Mouse (Mus musculus) urinary bladder, adult 18-20 months (tissue): ENCODE measurements at regions not wholly inside any gene's neighbourhood (a gene's known extent, or its start where the extent isn't known, plus 50 kb on each side); places are given as distances from the start of the nearest gene placed in this dataset.

Experiments used
- DNase-seq, 2 experiments: peaks; one replicate each; pipeline ENCODE4 v3.0.0; 2022; ENCODE audit warnings: low spot score in 2 of 2, mixed read lengths in 2 of 2

DNA sequence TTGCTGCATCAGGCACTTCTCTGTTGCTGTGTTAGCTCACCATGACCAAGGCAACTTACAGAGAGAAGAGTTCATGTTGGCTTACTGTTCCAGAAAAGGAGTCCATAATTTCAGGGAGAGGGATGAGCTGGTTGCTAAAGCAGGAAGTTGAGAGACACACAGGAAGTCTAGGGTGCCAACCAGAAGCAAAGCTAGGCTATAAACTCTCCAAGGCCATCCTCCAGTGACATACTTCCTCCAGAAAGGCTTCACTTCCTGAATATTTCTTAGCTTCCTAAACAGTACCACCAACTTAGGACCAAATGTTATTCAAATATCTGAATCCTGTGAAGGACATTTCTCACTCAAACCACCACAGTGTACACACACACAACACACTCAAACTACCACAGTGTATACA is 2010.6 kb downstream of the A830018L16Rik start:
- DNase-seq, result no peak

DNA sequence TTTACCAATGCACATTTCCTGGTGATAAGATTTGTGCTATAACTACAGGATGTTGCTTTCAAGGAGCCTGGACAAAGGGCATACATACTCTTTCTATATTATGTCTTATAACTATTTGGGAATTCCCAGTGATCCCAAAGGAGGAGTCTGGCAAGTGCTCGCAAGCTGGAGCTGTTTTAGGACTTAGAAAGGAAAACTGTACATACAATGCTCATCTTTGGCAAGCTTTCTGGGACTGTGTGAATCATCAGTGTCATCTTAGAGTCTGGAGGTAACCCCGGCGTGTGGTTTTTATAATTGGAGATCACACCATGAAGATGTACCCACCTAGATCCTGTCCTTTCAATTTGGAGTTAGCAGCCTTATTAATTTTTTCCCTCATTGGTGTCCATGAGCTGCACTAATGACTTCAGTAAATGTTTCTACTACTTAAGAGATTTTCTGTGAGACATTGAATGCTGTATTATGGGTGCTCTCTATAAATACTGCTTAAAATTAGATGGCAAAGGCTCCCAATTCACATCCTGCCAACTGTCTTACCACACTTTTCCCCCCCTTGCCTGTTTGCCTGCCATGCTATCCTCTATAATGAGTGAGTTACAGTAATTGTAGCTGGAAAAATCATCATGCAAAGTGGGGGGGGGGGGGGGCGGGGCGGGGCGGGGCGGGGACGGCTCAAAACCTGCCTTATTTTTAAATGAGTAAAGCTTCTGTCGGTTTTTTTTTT is 2011.9 kb downstream of the A830018L16Rik start:
- no peak for DNase-seq

DNA sequence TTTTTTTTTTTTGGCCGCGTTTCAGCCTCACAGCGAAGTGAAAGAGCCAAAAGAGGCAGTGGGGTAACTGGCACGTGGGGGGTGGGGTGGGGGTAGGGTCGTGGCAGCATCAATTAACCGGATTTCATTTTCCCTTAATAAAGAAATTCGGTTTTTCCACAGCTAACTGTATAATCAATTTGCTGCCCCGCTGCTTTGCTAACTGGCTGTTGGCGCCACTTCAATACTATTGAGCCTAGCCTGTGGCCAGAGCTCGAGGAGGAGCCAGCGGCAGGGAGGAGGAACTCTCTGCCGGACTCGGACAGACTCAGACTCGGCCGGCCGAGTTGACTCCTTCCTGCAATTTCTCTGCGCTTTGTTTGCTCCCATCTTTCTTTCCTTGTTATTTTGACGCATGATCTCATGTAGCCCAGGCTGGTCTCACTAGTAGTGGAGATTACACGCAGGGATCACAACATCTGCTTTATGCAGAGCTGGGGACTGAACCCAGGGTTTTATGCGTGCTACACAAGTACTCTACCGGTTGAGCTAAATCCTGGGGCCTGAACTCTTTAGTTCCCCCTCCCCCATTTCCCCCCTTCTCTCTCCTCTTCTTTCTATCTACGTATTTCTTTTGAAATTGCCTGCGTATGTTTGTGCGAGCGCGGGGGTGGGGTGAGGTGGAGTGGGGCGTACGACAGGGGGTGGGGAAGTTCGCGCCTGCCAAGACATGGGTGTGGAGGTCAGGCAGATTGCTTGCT is 2012.6 kb downstream of the A830018L16Rik start:
- peak; percentile 31 to 61 for DNase-seq

DNA sequence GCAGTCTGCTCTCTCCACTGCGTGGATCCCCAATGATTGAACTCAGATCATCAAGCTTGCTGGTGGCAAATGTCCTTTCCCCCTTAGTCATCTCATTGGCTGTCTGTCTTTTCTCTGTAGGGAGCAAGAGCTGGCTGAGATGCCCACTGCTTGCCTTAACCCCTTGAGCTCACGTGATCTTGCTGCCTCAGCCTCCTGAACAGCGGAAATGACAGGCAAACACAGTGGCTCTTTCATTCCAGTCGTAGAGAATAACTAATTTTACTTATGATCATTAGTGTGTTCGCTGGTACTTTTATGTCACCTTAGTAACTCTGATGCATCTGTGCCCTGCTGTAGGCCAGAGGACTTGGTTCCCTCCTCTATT is 2013.1 kb downstream of the A830018L16Rik start:
- DNase-seq, result no peak

DNA sequence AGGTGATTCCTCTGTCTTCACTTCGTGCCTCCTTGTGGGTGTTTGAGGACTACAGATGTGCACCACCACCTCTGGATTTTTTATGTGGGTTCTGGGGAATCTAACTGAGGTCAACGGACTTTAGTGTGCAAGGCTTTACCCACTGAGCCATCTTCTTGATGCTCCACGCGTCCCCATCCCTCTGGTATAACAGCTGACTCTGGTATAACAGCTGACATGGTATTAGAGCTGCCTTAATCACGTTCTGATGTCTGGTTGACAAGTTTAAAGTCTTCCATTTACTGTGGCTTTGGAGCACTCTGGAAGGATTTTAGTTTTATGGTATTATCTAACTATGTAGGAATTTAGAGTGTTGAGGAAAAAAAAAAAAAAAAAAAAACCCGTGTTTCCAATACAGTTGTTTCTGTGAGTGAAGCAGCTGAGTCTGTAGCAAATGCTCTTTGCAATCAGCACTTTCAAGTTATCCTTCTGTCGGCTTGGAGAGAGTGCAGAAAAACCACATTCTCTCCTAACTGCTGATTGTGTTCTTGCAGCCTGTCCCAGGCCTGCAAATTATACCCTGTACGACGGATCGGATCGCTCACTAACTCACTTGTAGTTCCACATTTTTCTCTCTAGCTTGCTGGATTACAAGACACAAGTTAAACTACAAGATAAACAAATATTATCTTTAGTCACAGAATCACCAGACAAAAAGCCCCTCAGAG is 2013.7 kb downstream of the A830018L16Rik start:
- DNase-seq, result no peak

DNA sequence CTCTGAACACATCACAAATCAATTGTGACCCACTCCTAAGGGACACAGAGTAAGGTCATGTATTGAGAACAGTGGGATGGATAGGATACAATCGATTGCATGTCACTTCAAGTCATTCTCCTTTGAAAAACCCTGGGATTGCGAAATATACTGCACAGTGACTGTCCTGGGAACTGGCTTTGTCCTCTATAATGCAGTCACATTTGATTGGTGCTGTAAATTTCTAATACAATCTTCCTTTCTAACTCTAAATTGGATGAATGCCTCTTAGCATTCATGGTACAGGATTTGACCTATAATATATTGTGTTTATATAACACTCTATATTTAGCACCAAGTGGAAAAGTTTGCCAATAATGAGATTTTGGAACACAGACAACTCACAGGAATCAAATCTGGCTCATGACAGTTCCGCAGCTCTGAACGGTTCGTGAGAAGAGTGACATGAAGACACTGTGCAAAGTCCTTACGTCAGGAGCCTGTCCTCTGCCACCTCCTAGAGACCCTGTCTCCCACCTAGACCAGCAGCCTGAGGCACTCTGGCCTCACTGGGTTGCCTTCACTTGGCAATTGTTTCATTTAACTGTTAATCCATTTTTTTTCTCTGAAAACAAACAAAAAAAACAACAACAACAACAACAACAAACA is 2024.0 kb downstream of the A830018L16Rik start:
- no peak for DNase-seq

DNA sequence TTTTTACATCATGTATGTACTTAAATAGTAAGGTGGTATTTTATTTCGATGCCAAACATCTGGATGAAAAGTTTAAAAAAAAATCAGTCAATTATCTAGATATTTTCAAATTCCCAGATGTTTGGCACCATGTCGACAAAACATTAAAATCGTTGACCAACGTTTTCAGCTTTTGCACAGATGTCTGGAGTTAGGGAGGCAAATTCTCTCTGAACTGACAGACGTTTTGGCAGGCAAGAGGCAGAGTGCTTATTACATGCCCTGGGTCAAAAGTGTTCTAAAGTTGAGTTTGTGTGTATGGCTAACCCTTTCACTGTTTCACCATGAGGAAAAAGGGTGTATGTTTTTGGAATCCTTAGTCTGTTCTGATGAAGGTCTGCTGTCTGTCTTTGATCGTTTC is 2028.5 kb downstream of the A830018L16Rik start:
- DNase-seq, result no peak

DNA sequence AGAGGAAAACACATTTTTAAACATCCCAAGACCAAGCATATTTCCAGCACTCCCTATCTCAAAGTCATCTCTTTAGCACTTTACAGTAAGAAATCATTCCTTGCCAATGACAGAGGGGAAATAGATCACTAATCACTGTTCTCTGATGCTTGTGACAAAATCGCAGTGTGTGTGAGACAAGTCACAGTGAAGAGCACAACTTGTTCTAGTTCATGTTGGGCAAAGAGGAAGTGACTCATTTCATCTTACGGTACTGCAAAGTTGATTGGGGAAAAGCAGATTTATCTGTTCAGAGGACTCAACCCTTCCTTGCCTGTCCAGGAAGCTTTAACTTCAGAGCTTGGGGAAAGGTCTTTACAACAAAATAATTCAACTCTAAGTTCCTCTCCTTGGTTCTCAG is 2040.6 kb downstream of the A830018L16Rik start:
- no peak for DNase-seq

DNA sequence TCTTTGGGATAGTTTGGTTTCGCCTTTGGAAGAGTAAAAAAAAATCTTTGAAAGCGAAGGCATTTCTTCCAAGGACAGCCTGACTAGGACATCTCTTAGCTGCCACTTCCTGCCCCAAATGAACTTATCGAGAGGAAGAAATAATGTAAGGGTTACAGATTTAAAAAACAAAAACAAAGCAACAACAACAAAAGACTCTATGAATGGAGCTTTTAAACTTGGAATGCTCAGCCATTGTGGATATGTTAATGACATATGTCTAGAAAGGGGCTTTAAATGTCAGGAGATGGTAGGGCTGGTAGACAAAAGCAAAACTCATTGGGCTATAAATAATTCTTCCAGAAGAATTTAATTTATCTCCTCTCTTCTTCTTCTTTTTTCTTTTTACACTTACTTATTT is 2041.7 kb downstream of the A830018L16Rik start:
- DNase-seq, result no peak

DNA sequence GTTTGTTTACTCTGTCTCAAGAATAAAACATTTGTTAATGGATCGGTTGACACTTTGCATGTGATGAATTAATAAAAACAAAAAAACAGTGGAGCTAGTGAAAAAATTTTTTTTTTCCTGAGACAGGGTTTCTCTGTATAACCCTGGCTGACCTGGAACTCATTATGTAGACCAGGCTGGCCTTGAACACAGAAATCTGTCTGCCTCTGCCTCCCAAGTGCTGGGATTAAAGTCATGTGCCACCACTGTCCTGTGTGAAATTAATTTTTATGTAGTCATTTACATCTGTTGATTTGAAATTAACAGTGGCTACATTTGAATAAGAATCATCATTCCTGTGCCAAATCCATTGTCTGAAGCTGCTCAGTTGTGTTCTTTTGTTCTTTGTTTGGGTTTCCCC is 2050.4 kb downstream of the A830018L16Rik start:
- DNase-seq, result no peak

DNA sequence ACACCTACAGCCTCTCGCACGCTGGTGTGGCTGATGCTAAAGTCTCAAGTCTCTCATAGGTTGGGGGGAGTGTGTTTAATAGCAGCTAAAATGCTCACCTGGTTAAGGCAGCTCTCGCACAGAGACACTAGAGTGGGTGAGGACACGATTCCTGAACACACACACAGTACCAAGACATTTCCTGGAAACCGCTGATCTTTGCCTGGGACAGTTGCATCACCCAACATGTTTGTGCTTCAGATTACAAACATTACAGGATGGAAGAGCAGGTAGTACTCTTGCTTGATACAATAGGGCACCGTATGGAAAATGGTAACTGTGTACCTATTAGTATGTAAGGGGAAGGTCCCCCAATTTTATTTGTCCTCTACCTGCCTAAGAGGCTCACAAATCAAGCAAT is 2053.3 kb downstream of the A830018L16Rik start:
- no peak for DNase-seq

DNA sequence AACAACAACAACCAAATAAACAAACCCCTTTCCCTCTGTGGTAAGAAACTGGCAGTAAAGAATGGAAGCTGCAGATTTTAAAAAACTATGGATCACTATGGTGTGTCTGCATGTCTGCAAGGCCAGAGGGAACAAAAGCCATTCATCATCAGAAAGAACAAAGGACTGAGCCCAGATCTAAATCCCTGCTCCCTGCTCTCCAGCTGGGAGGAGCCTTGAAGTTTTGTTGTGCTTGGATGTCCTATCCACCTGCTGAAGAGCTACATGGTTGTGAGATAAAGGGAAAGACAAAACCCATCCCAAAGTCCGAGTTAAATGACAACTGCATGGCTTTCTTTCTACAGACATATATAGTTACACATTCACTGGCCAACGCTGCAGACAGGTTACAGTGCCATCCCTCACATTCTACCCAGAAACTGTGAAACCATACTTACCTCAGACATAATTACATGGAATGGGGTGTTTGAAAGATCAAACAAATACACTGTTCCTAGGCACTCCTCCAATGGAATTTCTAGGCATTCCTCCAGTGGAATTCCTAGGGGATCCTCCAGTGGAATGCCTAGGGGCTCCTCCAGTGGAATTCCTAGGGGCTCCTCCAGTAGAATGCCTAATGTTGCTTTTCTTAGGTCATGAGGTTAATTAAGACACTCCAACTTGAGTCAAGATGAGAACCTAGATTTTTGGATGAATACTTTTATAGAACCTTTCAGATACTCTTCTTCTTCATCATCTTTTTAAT is 2054.2 kb downstream of the A830018L16Rik start:
- no peak for DNase-seq

DNA sequence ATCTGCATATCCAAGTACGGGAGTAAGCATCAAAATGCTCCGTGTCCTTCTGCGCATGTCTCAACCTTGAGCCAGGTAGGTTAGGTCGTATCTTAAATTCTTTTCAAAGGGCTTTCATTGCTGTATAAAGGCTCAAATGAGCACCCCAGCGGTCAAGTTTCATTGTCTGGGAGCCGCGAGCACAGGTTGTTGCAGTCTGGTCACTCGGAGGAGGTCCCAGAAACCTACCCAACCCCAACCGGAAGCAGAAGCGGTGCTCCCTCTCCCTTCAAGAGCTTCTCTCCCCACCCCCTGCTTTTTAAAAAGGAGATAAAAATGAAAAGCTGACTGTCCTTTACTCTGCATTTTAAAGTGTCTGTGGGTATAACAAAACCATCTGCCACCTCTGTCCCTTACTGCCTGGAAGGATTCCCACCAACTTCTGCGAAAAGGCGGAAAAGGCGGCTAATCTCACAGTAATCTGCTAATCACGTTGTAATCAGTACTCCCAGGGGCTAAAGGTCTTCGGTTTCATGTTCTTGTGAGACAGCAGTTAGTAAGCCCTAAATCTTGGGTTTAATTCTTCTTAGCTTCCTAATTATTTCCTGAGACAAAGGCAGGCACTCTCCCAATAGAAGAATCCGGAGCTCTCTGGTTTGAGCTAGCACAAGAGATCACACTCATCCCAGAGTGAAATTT is 2081.0 kb downstream of the A830018L16Rik start:
- DNase-seq, result peak in 1 of 2 experiments; percentile 4

DNA sequence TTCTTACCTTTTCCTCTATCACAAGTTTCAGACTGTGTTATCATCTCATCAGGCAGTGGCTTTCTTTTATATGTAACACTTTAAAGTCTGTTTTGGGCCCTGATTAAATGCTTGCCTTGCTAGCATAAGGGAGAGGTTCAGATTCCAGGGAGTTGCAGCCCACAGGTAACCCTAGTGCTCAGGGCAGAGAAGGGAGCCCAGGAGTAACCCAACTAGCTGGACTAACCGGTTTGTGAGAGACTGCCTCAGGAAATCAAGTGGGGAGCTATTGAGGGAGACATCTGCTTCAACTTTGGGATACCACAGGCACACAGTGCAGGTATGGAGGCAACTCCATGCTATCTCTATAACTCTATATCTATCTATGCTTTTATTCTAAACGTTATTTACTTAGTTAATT is 2082.5 kb downstream of the A830018L16Rik start:
- DNase-seq, result peak in 1 of 2 experiments; percentile 12

DNA sequence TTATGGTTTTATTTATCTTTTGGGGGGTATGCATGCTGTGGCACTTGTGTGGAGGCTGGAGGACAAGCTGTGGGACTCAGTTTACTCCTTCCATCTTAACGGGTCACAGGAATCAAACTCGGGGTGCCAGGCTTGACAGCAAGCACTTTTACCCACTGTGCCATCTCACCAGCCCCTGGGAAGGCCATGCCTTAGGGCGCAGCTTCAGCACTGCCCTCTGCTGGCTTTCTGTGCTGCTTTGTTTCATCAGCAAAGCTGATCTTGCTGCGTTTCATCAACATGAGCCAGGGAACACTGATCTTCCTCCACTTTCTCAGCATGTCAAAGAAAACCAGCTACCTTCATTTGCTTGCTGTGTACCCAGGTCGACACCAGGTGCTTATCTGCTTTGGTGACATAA is 2086.6 kb downstream of the A830018L16Rik start:
- DNase-seq, result peak; percentile 4 to 16

DNA sequence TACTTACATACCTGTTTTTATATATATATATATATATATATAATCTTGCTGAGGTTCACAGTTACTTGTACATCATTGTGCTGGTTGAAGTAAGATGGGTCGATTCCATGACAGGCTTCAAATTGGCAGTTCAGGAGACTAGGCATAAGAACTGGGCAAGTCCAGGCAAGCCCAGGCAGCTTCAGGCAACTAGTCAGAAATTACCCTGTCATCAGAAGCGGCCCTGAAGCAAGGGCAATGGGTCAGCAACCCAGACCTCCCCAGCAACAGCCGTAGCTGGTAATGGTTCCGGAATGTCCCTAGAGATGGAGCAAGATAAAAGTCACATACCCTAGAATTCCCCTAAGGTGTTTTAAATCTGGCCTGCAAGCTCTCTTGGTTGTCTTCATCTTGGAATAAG is 2088.0 kb downstream of the A830018L16Rik start:
- no peak for DNase-seq

DNA sequence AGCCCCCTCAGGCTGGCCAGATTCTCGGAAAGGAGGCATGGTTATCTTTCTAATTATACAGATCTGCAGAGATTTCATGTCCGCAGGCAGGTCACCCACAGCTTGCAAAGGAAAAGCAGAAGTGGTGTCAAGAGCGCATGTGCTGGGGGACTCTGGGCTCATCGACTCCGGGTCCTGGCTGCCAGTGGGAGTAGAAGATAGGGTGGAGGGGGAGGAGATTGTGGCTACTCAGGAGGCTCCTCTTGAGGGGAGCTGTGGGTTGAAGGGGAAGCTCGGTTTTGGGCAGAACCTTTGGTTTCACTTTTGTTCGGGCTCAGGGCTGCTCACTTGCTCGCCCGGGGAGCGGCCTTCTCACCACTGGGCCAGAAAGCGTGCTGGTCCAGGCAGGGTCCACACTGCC is 2099.9 kb downstream of the A830018L16Rik start:
- DNase-seq, result no peak
